18 mouse cellular contexts compared by ENCODE assay signal in genomic region chr13:54988181-54988760, GRCm38 (mm10). TPM values are rescaled to one million over a fixed set of nuclear protein-coding genes. Genes with fewer than 3 reads are reported as not detected.
DNase-seq lines count a peak whose midpoint lies in the region; ATAC-seq and TF ChIP-seq lines count a peak whose summit lies in the region.
"Had no signal": no experiment of that assay in that cellular context is flagged by ENCODE, and none has a peak within 500 bp of the region (broad histone marks: within the 10 kb centered on the region; RNA-seq: fewer than 3 reads in every experiment).

No protein-coding gene starts in this region.

- no peaks in the 10 kb centered on the region for H3K9me3 ChIP-seq in forebrain, embryonic 10.5 days
- no peaks in the 10 kb centered on the region for H3K9me3 ChIP-seq in forebrain, postnatal 0 days (ENCODE audit: low read length)
- H3K9me3 ChIP-seq in hindbrain, embryonic 12.5 days (replicated peaks): no peaks in the 10 kb centered on the region
- no peaks in the 10 kb centered on the region for H3K9me3 ChIP-seq in hindbrain, embryonic 14.5 days (ENCODE audit: control insufficient read depth, low read length)
- H3K9me3 ChIP-seq in liver, embryonic 15.5 days (replicated peaks): no peaks in the 10 kb centered on the region
- H3K9me3 ChIP-seq in liver, embryonic 11.5 days (ENCODE audit: control insufficient read depth, low read length): no peaks in the 10 kb centered on the region
- H3K9me3 ChIP-seq: forebrain, embryonic 12.5 days; limb, embryonic 13.5 days; lung, embryonic 15.5 days; stomach, embryonic 15.5 days had no signal

- DNase-seq in forebrain, embryonic 10.5 days (ENCODE audit: extremely low spot score, low spot score): no peak
- DNase-seq in forebrain, postnatal 0 days: no peak
- no peak for DNase-seq in hindbrain, embryonic 14.5 days (ENCODE audit: low spot score)
- no peak for DNase-seq in liver, embryonic 11.5 days (ENCODE audit: low spot score)
- DNase-seq: adrenal gland, adult 8-10 months; cerebellum, adult 11 months; cerebellum, postnatal 14 days; gastrocnemius, postnatal 14 days; kidney, postnatal 36 days; right cerebral cortex, postnatal 14 days had no signal

- H3K36me3 ChIP-seq in forebrain, embryonic 10.5 days (replicated peaks): no peaks in the 10 kb centered on the region
- H3K36me3 ChIP-seq in forebrain, postnatal 0 days (ENCODE audit: insufficient read depth): peaks cover 13% of the 10 kb centered on the region
- no peaks in the 10 kb centered on the region for H3K36me3 ChIP-seq in hindbrain, embryonic 12.5 days
- peaks cover 7% of the 10 kb centered on the region; the same call in 1 of the 2 replicates for H3K36me3 ChIP-seq in hindbrain, embryonic 14.5 days (replicated peaks; ENCODE audit: control insufficient read depth, insufficient read depth)
- H3K36me3 ChIP-seq in liver, embryonic 15.5 days (replicated peaks): no peaks in the 10 kb centered on the region
- no peaks in the 10 kb centered on the region for H3K36me3 ChIP-seq in liver, embryonic 11.5 days (ENCODE audit: control insufficient read depth, insufficient read depth, low read length)
- H3K36me3 ChIP-seq: forebrain, embryonic 12.5 days; limb, embryonic 13.5 days; lung, embryonic 15.5 days; stomach, embryonic 15.5 days had no signal

- 0 out of 2 replicates have a peak overlapping the region, but pooled peaks have one; percentile 11 for H3K27ac ChIP-seq in forebrain, embryonic 10.5 days
- H3K27ac ChIP-seq in forebrain, postnatal 0 days (ENCODE audit: low read depth, low read length): no peak overlapping the region
- 0 out of 2 replicates have a peak overlapping the region, but pooled peaks have one; percentile 12 for H3K27ac ChIP-seq in hindbrain, embryonic 12.5 days
- H3K27ac ChIP-seq in hindbrain, embryonic 14.5 days: no peak overlapping the region
- no peak overlapping the region for H3K27ac ChIP-seq in liver, embryonic 15.5 days (replicated peaks)
- no peak overlapping the region for H3K27ac ChIP-seq in liver, embryonic 11.5 days (ENCODE audit: low read depth, low read length)
- H3K27ac ChIP-seq: forebrain, embryonic 12.5 days; limb, embryonic 13.5 days; lung, embryonic 15.5 days; stomach, embryonic 15.5 days had no signal

- H3K4me3 ChIP-seq in forebrain, embryonic 10.5 days: no peak overlapping the region
- H3K4me3 ChIP-seq in forebrain, postnatal 0 days (ENCODE audit: low read depth, low read length): no peak overlapping the region
- no peak overlapping the region for H3K4me3 ChIP-seq in hindbrain, embryonic 12.5 days
- no peak overlapping the region for H3K4me3 ChIP-seq in hindbrain, embryonic 14.5 days (replicated peaks; ENCODE audit: low read length)
- no peak overlapping the region for H3K4me3 ChIP-seq in liver, embryonic 15.5 days (replicated peaks)
- no peak overlapping the region for H3K4me3 ChIP-seq in liver, embryonic 11.5 days (ENCODE audit: low read depth, low read length)
- H3K4me3 ChIP-seq: forebrain, embryonic 12.5 days; limb, embryonic 13.5 days; lung, embryonic 15.5 days; stomach, embryonic 15.5 days had no signal

- 54% methylated on average over 7 of the region's 7 CpGs for WGBS in forebrain, embryonic 10.5 days
- 55% methylated on average over 7 of the region's 7 CpGs for WGBS in forebrain, postnatal 0 days
- 53% methylated on average over 7 of the region's 7 CpGs for WGBS in hindbrain, embryonic 12.5 days
- whole genome bisulfite sequencing in hindbrain, embryonic 14.5 days: 52% methylated on average over 7 of the region's 7 CpGs
- WGBS in liver, embryonic 15.5 days (ENCODE audit: insufficient replicate concordance): 4% methylated on average over 7 of the region's 7 CpGs
- WGBS in liver, embryonic 11.5 days: 22% methylated on average over 7 of the region's 7 CpGs

- no peak overlapping the region for H3K4me2 ChIP-seq in forebrain, postnatal 0 days (ENCODE audit: low read depth)
- H3K4me2 ChIP-seq in hindbrain, embryonic 12.5 days (replicated peaks): no peak overlapping the region
- no peak overlapping the region for H3K4me2 ChIP-seq in hindbrain, embryonic 14.5 days (replicated peaks)
- H3K4me2 ChIP-seq in liver, embryonic 15.5 days: no peak overlapping the region
- H3K4me2 ChIP-seq in liver, embryonic 11.5 days: no peak overlapping the region
- H3K4me2 ChIP-seq: forebrain, embryonic 12.5 days; limb, embryonic 13.5 days; lung, embryonic 15.5 days; stomach, embryonic 15.5 days had no signal

- ATAC-seq in forebrain, postnatal 0 days: no peak
- no peak for ATAC-seq in hindbrain, embryonic 12.5 days (ENCODE audit: low FRiP score)
- ATAC-seq in hindbrain, embryonic 14.5 days (ENCODE audit: low FRiP score): no peak
- ATAC-seq in liver, embryonic 15.5 days (ENCODE audit: insufficient read depth): peak; percentile 25; the same call in 1 of the 2 replicates
- no peak for ATAC-seq in liver, embryonic 11.5 days (replicated peaks; ENCODE audit: low FRiP score)
- 0 out of 2 replicates have a peak, but pooled peaks have one; percentile 9 for ATAC-seq in megakaryocyte progenitor cell, adult 5-6 weeks (replicated peaks; ENCODE audit: poor library complexity)
- no peak for ATAC-seq in monocyte, adult 5-6 weeks (replicated peaks; ENCODE audit: insufficient number of reproducible peaks, low FRiP score, low TSS enrichment, poor library complexity, severe bottlenecking)

- peaks cover 96% of the 10 kb centered on the region for H3K27me3 ChIP-seq in forebrain, embryonic 10.5 days (ENCODE audit: poor library complexity, severe bottlenecking)
- no peaks in the 10 kb centered on the region for H3K27me3 ChIP-seq in forebrain, postnatal 0 days (ENCODE audit: insufficient read depth, low read length)
- H3K27me3 ChIP-seq in hindbrain, embryonic 12.5 days: peaks cover 78% of the 10 kb centered on the region
- 0 out of 2 replicates have a peak, but pooled peaks cover 5% of the 10 kb centered on the region for H3K27me3 ChIP-seq in hindbrain, embryonic 14.5 days (ENCODE audit: control insufficient read depth, insufficient read depth, low read length)
- H3K27me3 ChIP-seq in liver, embryonic 15.5 days: no peaks in the 10 kb centered on the region
- H3K27me3 ChIP-seq in liver, embryonic 11.5 days (replicated peaks; ENCODE audit: control insufficient read depth, insufficient read depth, low read length): no peaks in the 10 kb centered on the region
- H3K27me3 ChIP-seq: lung, embryonic 15.5 days; stomach, embryonic 15.5 days had no signal

- TF ChIP-seq CTCF in forebrain, postnatal 0 days (IDR thresholded peaks at IDR 0.05; ENCODE audit: low read depth): no peak

- H3K9ac ChIP-seq in forebrain, postnatal 0 days: no peak overlapping the region
- H3K9ac ChIP-seq in hindbrain, embryonic 12.5 days: no peak overlapping the region
- no peak overlapping the region for H3K9ac ChIP-seq in hindbrain, embryonic 14.5 days
- no peak overlapping the region for H3K9ac ChIP-seq in liver, embryonic 15.5 days
- H3K9ac ChIP-seq in liver, embryonic 11.5 days (ENCODE audit: low read depth, low read length): no peak overlapping the region
- H3K9ac ChIP-seq: forebrain, embryonic 12.5 days; limb, embryonic 13.5 days; lung, embryonic 15.5 days; stomach, embryonic 15.5 days had no signal

- peaks cover 51% of the 10 kb centered on the region for H3K4me1 ChIP-seq in forebrain, embryonic 10.5 days
- no peaks in the 10 kb centered on the region for H3K4me1 ChIP-seq in forebrain, postnatal 0 days (ENCODE audit: insufficient read depth)
- peaks cover 46% of the 10 kb centered on the region for H3K4me1 ChIP-seq in hindbrain, embryonic 12.5 days
- peaks cover 20% of the 10 kb centered on the region for H3K4me1 ChIP-seq in hindbrain, embryonic 14.5 days (replicated peaks; ENCODE audit: control insufficient read depth, insufficient read depth, low read length)
- no peaks in the 10 kb centered on the region for H3K4me1 ChIP-seq in liver, embryonic 15.5 days (replicated peaks)
- H3K4me1 ChIP-seq in liver, embryonic 11.5 days (replicated peaks; ENCODE audit: control insufficient read depth, insufficient read depth, low read length): 0 out of 2 replicates have a peak, but pooled peaks cover 4% of the 10 kb centered on the region
- H3K4me1 ChIP-seq: limb, embryonic 13.5 days; stomach, embryonic 15.5 days had no signal

RNA-seq across cellular contexts. Expression of gene Hk3, which starts 32.9 kb away (rescaled TPM):
- 0.58 TPM in 2 replicates for polyA plus RNA-seq in forebrain, embryonic 10.5 days (2016; fragmentation: Nextera tagmentation; extraction: Ambion mirVana)
- total RNA-seq in forebrain, postnatal 0 days (2014; rRNA removed): 0.76 and 1.4 TPM in 2 replicates
- polyA plus RNA-seq in forebrain, postnatal 0 days (2015; fragmentation: Nextera tagmentation; extraction: Ambion mirVana): 0.48 and 0.65 TPM in 2 replicates
- polyA plus RNA-seq in hindbrain, embryonic 12.5 days (2016; fragmentation: Nextera tagmentation; extraction: Ambion mirVana): 0.87 and 0.91 TPM in 2 replicates
- 0.70 and 0.83 TPM in 2 replicates for polyA plus RNA-seq in hindbrain, embryonic 14.5 days (2014; fragmentation: Nextera tagmentation; extraction: Ambion mirVana)
- 6.6 and 7.9 TPM in 2 replicates for polyA plus RNA-seq in liver, embryonic 15.5 days (2015; fragmentation: Nextera tagmentation; extraction: Ambion mirVana)
- polyA plus RNA-seq in liver, embryonic 11.5 days (2014; fragmentation: Nextera tagmentation; extraction: Ambion mirVana): 3.3 and 4.2 TPM in 2 replicates
- 83.9 and 84.9 TPM in 2 replicates for total RNA-seq in megakaryocyte progenitor cell, adult 5-6 weeks (2015)
- total RNA-seq in megakaryocyte progenitor cell, adult 5-6 weeks (2017): 179 and 185 TPM in 2 replicates
- 27.2 to 72.1 TPM (median 36.8 TPM) in 3 replicates for total RNA-seq in monocyte, adult 5-6 weeks (2017)

RNA-seq across cellular contexts. Expression of gene Unc5a, which starts 39.1 kb away (rescaled TPM):
- polyA plus RNA-seq in forebrain, embryonic 10.5 days (2016; fragmentation: Nextera tagmentation; extraction: Ambion mirVana): 2.4 TPM in 2 replicates
- total RNA-seq in forebrain, postnatal 0 days (2014; rRNA removed): 27.5 and 46.1 TPM in 2 replicates
- polyA plus RNA-seq in forebrain, postnatal 0 days (2015; fragmentation: Nextera tagmentation; extraction: Ambion mirVana): 19.8 and 22.5 TPM in 2 replicates
- 5.8 and 6.1 TPM in 2 replicates for polyA plus RNA-seq in hindbrain, embryonic 12.5 days (2016; fragmentation: Nextera tagmentation; extraction: Ambion mirVana)
- 15.3 and 16.9 TPM in 2 replicates for polyA plus RNA-seq in hindbrain, embryonic 14.5 days (2014; fragmentation: Nextera tagmentation; extraction: Ambion mirVana)
- polyA plus RNA-seq in liver, embryonic 15.5 days (2015; fragmentation: Nextera tagmentation; extraction: Ambion mirVana): 0.51 and 0.69 TPM in 2 replicates
- polyA plus RNA-seq in liver, embryonic 11.5 days (2014; fragmentation: Nextera tagmentation; extraction: Ambion mirVana): 1.5 and 1.9 TPM in 2 replicates
- total RNA-seq in megakaryocyte progenitor cell, adult 5-6 weeks (2015): 0.59 and 0.64 TPM in 2 replicates
- 0.04 and 0.51 TPM in 2 replicates for total RNA-seq in megakaryocyte progenitor cell, adult 5-6 weeks (2017)
- total RNA-seq in monocyte, adult 5-6 weeks (2017): 3.3 to 6.8 TPM in 2 of 3 replicates, not detected in the other

Comparison
In these comparisons a context has a peak if more than half of its experiments do, and no peak if none do; other contexts are left out.
1. H3K27ac ChIP-seq: peak in forebrain, embryonic 10.5 days (single experiment) and hindbrain, embryonic 12.5 days (single experiment); none in forebrain, postnatal 0 days (single experiment), hindbrain, embryonic 14.5 days (single experiment), liver, embryonic 15.5 days (single experiment) and liver, embryonic 11.5 days (single experiment).
2. ATAC-seq: peak in liver, embryonic 15.5 days (single experiment) and megakaryocyte progenitor cell, adult 5-6 weeks (single experiment); none in forebrain, postnatal 0 days (single experiment), hindbrain, embryonic 12.5 days (single experiment), hindbrain, embryonic 14.5 days (single experiment), liver, embryonic 11.5 days (single experiment) and monocyte, adult 5-6 weeks (single experiment).